Mouse (Mus musculus) megakaryocyte, embryonic 14.5 days (primary cell): ENCODE data around the gene Hadhb. TPM values are rescaled to one million over a fixed set of nuclear protein-coding genes. Genes with fewer than 3 reads are reported as not detected.

ENCODE experiments used
- H3K27me3 ChIP-seq: replicated peaks from 2 replicates; pipeline ENCODE3; 2012; ENCODE audit warnings: inconsistent platforms
- H3K36me3 ChIP-seq: replicated peaks from 2 replicates; pipeline ENCODE3; 2012; ENCODE audit warnings: low read length, inconsistent platforms, mixed read lengths
- H3K4me1 ChIP-seq: 2 replicates; pipeline ENCODE4 v1.6.1; 2012; ENCODE audit warnings: inconsistent platforms
- H3K4me3 ChIP-seq: replicated peaks from 2 replicates; pipeline ENCODE3; 2012; ENCODE audit warnings: moderate library complexity, mild to moderate bottlenecking, inconsistent platforms
- H3K9me3 ChIP-seq: 2 replicates; pipeline ENCODE4 v1.6.1; 2012; ENCODE audit warnings: inconsistent platforms
- FLI1 ChIP-seq: IDR thresholded peaks from 2 replicates; pipeline ENCODE4 v1.6.1; 2012; ENCODE audit warnings: low read length, inconsistent platforms, mixed read lengths
- GATA1 ChIP-seq: IDR thresholded peaks from 3 replicates; pipeline ENCODE4 v1.6.1; 2012; ENCODE audit warnings: mixed read lengths, low read length, inconsistent platforms, borderline replicate concordance
- polyA plus RNA-seq: library from polyadenylated mRNA; stranded (reverse); fragments of >175 nt; gene quantifications from 2 replicates; pipeline ENCODE4 v1.2.3, GENCODE M21; 2012; ENCODE audit warnings: low replicate concordance; ENCODE audit not compliant: insufficient read depth

Hadhb gene
- polyA plus RNA-seq, 1 experiment = 30.8 TPM

DNA sequence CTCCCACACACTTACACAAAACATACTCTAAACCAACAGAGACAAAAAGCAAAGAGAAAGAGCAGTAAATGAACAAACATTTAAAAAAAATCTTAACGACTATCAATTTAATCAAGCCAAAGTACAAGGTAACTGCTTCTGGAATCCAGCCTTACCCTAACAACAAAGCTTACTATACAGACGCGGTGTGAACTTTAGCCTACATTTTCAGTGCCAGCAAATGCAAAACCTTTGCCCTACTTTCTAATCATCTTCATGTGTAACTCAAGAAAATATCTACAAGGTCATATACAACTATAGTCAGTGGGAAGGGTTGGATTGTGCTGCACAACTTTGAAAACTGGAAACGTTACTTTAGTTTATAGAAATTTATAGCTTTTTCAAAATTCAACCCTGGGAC is 3.0 kb upstream of the Hadhb start:
- TF ChIP-seq GATA1 (no peak), FLI1 (no peak)
- Histone ChIP-seq H3K4me3 (no peak overlapping the region), H3K9me3 (no peaks in the 10 kb centered on the region), H3K4me1 (peaks cover 27% of the 10 kb centered on the region), H3K36me3 (peaks cover 33% of the 10 kb centered on the region), H3K27me3 (no peaks in the 10 kb centered on the region)

DNA sequence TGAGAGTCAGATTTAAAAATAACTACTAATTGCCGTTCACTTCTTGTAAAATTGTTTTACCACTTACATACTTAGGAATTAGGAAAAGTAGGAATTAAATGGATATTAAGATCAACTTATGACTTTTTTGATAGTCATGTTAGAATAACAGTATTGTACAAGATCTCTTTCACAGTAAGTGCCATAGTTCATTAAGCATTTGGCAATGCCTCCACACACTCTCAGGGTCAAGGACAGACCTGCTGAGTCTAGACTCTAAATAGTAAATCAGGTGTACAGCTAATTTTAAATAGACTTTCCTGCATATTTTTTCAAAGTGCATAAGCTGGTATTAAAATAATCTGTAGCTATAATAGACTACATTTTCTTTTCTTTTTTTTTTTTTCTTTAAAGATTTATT is 2.6 kb upstream of the Hadhb start:
- Histone ChIP-seq H3K27me3 (no peaks in the 10 kb centered on the region), H3K36me3 (peaks cover 29% of the 10 kb centered on the region), H3K4me3 (no peak overlapping the region), H3K9me3 (no peaks in the 10 kb centered on the region), H3K4me1 (peaks cover 29% of the 10 kb centered on the region)
- TF ChIP-seq GATA1 (no peak), FLI1 (no peak)

DNA sequence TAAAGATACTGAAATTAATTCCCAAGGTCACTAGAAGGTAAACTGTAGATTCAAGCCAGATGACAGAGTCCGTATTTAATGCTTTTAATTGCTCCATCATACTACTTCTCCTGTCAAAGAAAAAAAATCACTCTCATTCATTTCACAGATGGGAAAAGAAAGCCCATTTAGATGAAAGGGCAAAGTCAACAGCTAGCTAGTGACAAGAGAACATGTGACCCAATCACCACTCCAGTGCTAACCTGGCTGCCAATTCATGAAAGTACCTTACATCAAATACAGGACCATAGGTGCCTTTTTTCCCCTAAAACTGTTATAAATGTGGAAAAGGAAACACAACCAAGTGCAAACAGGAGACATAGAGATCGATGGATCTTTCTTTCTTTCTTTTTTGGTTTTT is 1.8 kb upstream of the Hadhb start:
- peaks cover 31% of the 10 kb centered on the region for H3K4me1 ChIP-seq
- peaks cover 21% of the 10 kb centered on the region for H3K36me3 ChIP-seq
- H3K9me3 ChIP-seq = no peaks in the 10 kb centered on the region
- TF ChIP-seq FLI1 (no peak), GATA1 (no peak)
- no peaks in the 10 kb centered on the region for H3K27me3 ChIP-seq
- H3K4me3 ChIP-seq = no peak overlapping the region

DNA sequence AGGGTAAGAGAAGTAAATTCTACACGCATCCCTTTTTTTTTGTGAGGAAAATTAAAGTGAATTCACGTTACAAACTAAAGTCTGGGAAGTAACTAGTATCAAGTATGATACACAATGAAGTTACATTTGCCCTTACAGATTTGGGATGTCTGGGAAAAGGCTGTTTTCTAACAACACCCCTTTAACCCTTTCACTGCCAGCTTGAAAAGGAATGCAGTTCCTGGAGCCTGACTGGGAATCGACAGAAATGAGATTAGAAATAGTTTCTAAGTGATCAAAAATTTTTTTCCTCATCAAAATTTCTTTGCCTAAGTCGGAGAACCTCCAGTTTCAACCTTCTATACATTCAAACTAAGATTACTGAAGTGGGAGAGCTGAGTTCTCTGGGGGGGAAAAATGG is 1.0 kb upstream of the Hadhb start:
- no peaks in the 10 kb centered on the region for H3K9me3 ChIP-seq
- no peaks in the 10 kb centered on the region for H3K27me3 ChIP-seq
- TF ChIP-seq GATA1 (no peak), FLI1 (no peak)
- peak overlapping the region; percentile 99 for H3K4me3 ChIP-seq
- peaks cover 15% of the 10 kb centered on the region for H3K36me3 ChIP-seq
- H3K4me1 ChIP-seq = peaks cover 30% of the 10 kb centered on the region; the same call in 1 of the 2 replicates

DNA sequence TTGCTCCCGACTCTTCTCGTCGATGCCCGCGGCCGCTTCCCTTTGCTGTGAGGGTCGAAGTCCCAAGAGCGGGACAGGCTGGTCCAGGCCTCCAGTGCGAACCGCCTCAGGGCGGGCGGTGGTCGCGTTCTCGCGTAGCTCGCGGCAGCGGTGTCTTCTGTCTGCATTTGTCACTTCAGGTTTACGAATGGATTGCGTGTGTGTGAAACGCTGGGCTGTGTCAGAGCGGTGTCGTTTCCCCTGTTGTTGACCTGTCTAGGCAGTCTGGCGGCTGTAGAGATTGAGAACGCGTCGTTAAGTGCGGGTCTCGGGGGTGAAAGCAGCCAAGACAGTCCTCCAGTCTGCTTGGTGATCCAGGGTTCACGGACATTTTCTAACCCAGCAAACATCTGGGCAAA is 346 bp downstream of the Hadhb start:
- no peak for TF ChIP-seq GATA1
- no peak for TF ChIP-seq FLI1
- H3K4me1 ChIP-seq = peaks cover 35% of the 10 kb centered on the region
- peaks cover 12% of the 10 kb centered on the region for H3K36me3 ChIP-seq
- H3K4me3 ChIP-seq = peak overlapping the region; percentile 99
- H3K9me3 ChIP-seq = no peaks in the 10 kb centered on the region
- H3K27me3 ChIP-seq = no peaks in the 10 kb centered on the region

DNA sequence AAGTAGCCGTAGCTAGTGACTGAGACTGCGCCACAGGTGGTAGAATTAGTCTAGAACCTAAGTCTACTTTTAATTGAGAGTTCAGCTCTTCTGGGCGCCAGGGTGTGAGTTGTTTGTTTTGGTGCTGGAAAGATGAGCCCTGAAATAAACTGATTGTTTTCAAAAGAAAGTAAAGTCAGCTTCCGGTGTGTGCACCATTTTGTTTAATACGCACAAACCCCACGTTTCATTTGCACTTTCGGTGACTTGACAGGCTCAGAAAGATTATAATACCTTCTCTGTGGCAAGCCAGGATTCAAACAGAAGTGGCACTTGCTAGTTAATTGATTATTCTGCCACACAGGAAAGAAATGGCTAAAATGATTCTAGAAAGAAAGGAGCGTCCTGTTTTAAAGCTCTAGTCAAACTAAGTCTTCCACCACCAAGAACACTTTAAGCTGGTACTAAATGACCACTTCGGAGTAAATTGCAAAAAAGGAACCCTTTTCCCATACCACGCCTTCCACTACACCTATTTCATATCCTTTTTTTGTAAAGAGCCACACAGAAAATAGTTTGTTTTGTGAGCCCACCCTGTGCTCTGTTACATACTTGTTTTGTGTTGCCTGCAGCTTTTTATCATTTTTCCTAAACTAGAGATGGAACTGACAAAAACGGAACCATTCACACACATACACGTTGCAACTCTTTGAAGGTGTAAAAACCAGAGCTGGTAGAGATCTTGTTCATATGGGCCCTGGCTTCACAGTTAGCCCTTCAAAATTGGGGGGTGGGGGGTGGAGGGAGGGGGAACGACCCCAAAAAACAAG is 977 bp downstream of the Hadhb start:
- Histone ChIP-seq H3K4me3 (peak overlapping the region; percentile 99), H3K4me1 (peaks cover 41% of the 10 kb centered on the region), H3K27me3 (no peaks in the 10 kb centered on the region), H3K9me3 (no peaks in the 10 kb centered on the region), H3K36me3 (peaks cover 18% of the 10 kb centered on the region)
- TF ChIP-seq GATA1 = no peak
- TF ChIP-seq FLI1 = no peak

DNA sequence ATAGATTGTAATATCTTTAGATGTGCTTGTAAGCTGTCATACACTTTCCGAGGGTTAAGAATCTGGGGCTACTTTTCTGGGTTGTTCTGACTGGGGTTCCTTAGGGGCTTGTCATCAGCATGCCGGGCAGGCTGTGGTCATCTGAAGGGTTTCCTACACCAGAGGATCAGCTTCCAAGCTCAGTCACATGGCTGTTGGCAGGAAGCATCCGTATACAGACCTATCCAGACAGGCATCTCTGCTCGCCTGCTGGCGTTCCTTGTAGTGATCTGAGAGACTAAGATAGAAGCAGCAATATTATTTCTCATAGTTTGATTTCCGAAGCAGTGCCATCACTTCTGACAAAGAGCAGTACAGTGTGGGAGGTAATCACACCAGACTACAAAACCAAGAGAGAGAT is 4.6 kb downstream of the Hadhb start:
- no peaks in the 10 kb centered on the region for H3K9me3 ChIP-seq
- peaks cover 24% of the 10 kb centered on the region for H3K36me3 ChIP-seq
- TF ChIP-seq GATA1 (no peak), FLI1 (no peak)
- no peaks in the 10 kb centered on the region for H3K27me3 ChIP-seq
- H3K4me3 ChIP-seq = no peak overlapping the region
- peaks cover 41% of the 10 kb centered on the region for H3K4me1 ChIP-seq

DNA sequence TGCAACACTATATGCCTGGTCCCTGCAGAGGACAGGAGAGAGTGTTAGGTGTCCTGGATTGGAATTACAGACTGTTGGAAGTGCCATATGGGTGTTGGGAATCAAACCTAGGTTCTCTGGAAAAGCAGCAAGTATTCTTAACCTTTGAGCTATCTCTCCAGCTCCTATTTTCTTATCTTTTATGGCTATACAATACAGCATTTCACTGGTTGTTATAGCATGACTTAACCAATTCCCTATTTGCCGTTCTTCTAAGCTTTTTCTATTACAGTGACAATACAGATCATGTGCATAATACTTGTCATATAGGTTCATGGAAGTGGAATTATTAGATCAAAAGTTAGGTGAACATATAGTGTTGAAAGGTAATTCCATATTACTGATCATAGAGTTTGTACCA is 6.8 kb downstream of the Hadhb start:
- Histone ChIP-seq H3K27me3 (no peaks in the 10 kb centered on the region), H3K4me3 (no peak overlapping the region), H3K9me3 (no peaks in the 10 kb centered on the region), H3K4me1 (peaks cover 39% of the 10 kb centered on the region), H3K36me3 (peaks cover 43% of the 10 kb centered on the region)
- TF ChIP-seq GATA1 = no peak
- no peak for TF ChIP-seq FLI1

DNA sequence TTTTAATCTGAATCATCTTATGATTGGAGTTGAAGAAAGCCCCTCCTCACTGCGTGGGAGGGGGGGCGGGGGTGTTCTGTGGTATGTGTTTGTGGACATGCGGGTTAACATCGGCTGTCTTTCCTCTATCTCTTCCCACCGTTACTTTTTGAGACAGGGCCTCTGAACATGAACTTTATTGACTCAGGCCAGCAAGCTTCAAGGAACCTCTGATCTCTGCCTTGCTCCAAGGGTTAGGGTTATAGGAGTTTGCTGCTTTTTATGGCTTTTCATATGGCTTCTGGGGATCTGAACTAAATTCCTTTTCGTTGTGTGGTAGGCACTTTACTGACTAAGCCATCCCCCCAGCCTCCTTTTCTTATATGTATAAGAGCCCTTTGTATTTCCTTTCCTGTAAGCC is 7.3 kb downstream of the Hadhb start:
- peaks cover 35% of the 10 kb centered on the region for H3K4me1 ChIP-seq
- H3K9me3 ChIP-seq = no peaks in the 10 kb centered on the region
- H3K36me3 ChIP-seq = peaks cover 47% of the 10 kb centered on the region
- no peak for TF ChIP-seq GATA1
- no peak for TF ChIP-seq FLI1
- no peak overlapping the region for H3K4me3 ChIP-seq
- no peaks in the 10 kb centered on the region for H3K27me3 ChIP-seq

DNA sequence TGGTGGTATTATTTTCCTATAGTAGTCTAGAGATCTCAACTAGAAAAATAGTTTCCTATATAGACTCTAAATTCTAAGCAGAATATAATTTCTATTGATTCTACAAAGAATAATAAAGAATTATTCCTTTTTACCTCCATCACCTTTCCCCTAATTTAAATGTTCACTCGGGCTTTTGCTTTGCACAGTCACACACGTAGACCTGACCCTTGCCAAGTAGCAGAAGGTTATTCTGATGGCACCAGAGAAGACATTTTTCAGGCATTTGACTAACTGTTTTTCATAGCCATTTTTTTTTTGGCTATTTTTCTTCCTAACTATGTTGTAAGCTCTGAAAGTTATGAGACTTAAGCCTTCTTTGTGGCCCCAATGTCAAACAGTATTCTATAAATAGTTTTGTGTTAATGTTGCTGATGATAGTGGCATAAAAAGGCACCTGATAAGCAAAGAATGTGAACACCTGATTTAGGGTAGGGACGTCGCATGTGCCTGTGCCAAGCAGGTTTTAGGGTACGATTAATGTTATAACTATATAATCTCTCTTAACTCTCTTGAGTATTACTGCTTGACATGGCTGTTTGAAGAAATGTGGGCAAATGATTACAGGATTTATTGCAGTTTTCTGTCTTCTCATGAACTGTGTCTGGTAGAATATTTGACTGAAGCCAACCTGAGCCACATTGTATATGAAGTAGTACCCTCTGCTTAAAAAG is 10.3 kb downstream of the Hadhb start:
- Histone ChIP-seq H3K36me3 (peaks cover 68% of the 10 kb centered on the region), H3K9me3 (no peaks in the 10 kb centered on the region)

More for the DNA sequence above, 10.3 kb downstream of the Hadhb start:
- Histone ChIP-seq H3K27me3 (no peaks in the 10 kb centered on the region), H3K4me3 (no peak overlapping the region), H3K4me1 (peaks cover 22% of the 10 kb centered on the region)
- no peak for TF ChIP-seq GATA1
- TF ChIP-seq FLI1 = no peak
